Mouse (Mus musculus): ENCODE measurements around the gene Tsen54. TPM values are rescaled to one million over a fixed set of nuclear protein-coding genes. Genes with fewer than 3 reads are reported as not detected.

The Tsen54 gene
- 23.0 and 29.2 TPM in 2 replicates for polyA plus RNA-seq (2016; fragmentation: Nextera tagmentation; extraction: Ambion mirVana)

- WGBS = under 1% methylated on average over 74 of the region's 84 CpGs
- Histone ChIP-seq H3K4me2 (peak within 1 kb of the TSS; percentile 86), H3K27ac (ENCODE audit: poor library complexity, severe bottlenecking) (peak within 1 kb of the TSS; percentile 91), H3K27me3 (replicated peaks) (no peaks in the 10 kb centered on the region), H3K4me3 (peak within 1 kb of the TSS; percentile 69), H3K4me1 (replicated peaks) (peaks cover 40% of the 10 kb centered on the region), H3K36me3 (peaks cover 50% of the 10 kb centered on the region), H3K9ac (peak within 1 kb of the TSS; percentile 77), H3K9me3 (replicated peaks) (no peaks in the 10 kb centered on the region)
- ATAC-seq (ENCODE audit: insufficient number of reproducible peaks, low FRiP score) = peak; percentile 67
Measured at GRCm38 (mm10) chr11:115814605-115815450, at the start of gene Tsen54. Gene Tsen54 (plus strand): TSS chr11:115814724.

- Histone ChIP-seq H3K27me3 (replicated peaks) (no peaks in the 10 kb centered on the region), H3K4me1 (replicated peaks) (peaks cover 39% of the 10 kb centered on the region), H3K4me2 (peak within 1 kb of the TSS; percentile 87), H3K9me3 (replicated peaks) (no peaks in the 10 kb centered on the region), H3K9ac (peak within 1 kb of the TSS; percentile 96), H3K36me3 (no peaks in the 10 kb centered on the region; the same call in 1 of the 2 replicates), H3K27ac (ENCODE audit: poor library complexity, severe bottlenecking) (peak within 1 kb of the TSS; percentile 93), H3K4me3 (peak within 1 kb of the TSS; percentile 92)
- ATAC-seq (ENCODE audit: insufficient number of reproducible peaks, low FRiP score) = peak; percentile 96
- under 1% methylated on average over 32 of the region's 32 CpGs for WGBS
Measured at GRCm38 (mm10) chr11:115765103-115765606, 49.4 kb upstream of the Tsen54 start, which contains the start of gene Tmem94. Gene Tmem94 (plus strand): TSS chr11:115765433.

- peaks cover 44% of the 10 kb centered on the region for H3K4me1 ChIP-seq (replicated peaks)
- no peaks in the 10 kb centered on the region; the same call in 1 of the 2 replicates for H3K36me3 ChIP-seq
- WGBS = under 1% methylated on average over 34 of the region's 34 CpGs
- no peaks in the 10 kb centered on the region for H3K27me3 ChIP-seq (replicated peaks)
- H3K4me3 ChIP-seq = peak overlapping the region; percentile 92
- peak overlapping the region; percentile 96 for H3K9ac ChIP-seq
- H3K4me2 ChIP-seq = peak overlapping the region; percentile 87
- ATAC-seq (ENCODE audit: insufficient number of reproducible peaks, low FRiP score) = peak; percentile 80
- H3K9me3 ChIP-seq (replicated peaks) = no peaks in the 10 kb centered on the region
- peak overlapping the region; percentile 93 for H3K27ac ChIP-seq (ENCODE audit: poor library complexity, severe bottlenecking)
Measured at GRCm38 (mm10) chr11:115765607-115766141, 48.9 kb upstream of the Tsen54 start.

- WGBS = 35% methylated on average over 13 of the region's 13 CpGs
- no peaks in the 10 kb centered on the region for H3K27me3 ChIP-seq (replicated peaks)
- H3K36me3 ChIP-seq = no peaks in the 10 kb centered on the region; the same call in 1 of the 2 replicates
- ATAC-seq (ENCODE audit: insufficient number of reproducible peaks, low FRiP score) = no peak
- H3K4me3 ChIP-seq = peak overlapping the region; percentile 92
- H3K9me3 ChIP-seq (replicated peaks) = no peaks in the 10 kb centered on the region
- peak overlapping the region; percentile 93 for H3K27ac ChIP-seq (ENCODE audit: poor library complexity, severe bottlenecking)
- H3K4me2 ChIP-seq = peak overlapping the region; percentile 87
- H3K9ac ChIP-seq = peak overlapping the region; percentile 96
- peaks cover 46% of the 10 kb centered on the region for H3K4me1 ChIP-seq (replicated peaks)
Measured at GRCm38 (mm10) chr11:115766356-115766943, 48.1 kb upstream of the Tsen54 start.

GRCm38 (mm10) chr11:115766981-115767380, 47.5 kb upstream of the Tsen54 start:
- peak overlapping the region; percentile 92 for H3K4me3 ChIP-seq
- ATAC-seq (ENCODE audit: insufficient number of reproducible peaks, low FRiP score) = no peak
- peak overlapping the region; percentile 93 for H3K27ac ChIP-seq (ENCODE audit: poor library complexity, severe bottlenecking)
- H3K4me1 ChIP-seq (replicated peaks) = peaks cover 46% of the 10 kb centered on the region
- no peaks in the 10 kb centered on the region for H3K27me3 ChIP-seq (replicated peaks)
- 73% methylated on average over 8 of the region's 8 CpGs for WGBS
- no peaks in the 10 kb centered on the region; the same call in 1 of the 2 replicates for H3K36me3 ChIP-seq
- H3K9me3 ChIP-seq (replicated peaks) = no peaks in the 10 kb centered on the region
- peak overlapping the region; percentile 87 for H3K4me2 ChIP-seq
- peak overlapping the region; percentile 96 for H3K9ac ChIP-seq

- Histone ChIP-seq H3K9ac (no peak overlapping the region), H3K27ac (ENCODE audit: poor library complexity, severe bottlenecking) (peak overlapping the region; percentile 84), H3K4me1 (replicated peaks) (peaks cover 46% of the 10 kb centered on the region), H3K27me3 (replicated peaks) (no peaks in the 10 kb centered on the region), H3K36me3 (peaks cover 6% of the 10 kb centered on the region), H3K4me2 (no peak overlapping the region), H3K4me3 (no peak overlapping the region), H3K9me3 (replicated peaks) (no peaks in the 10 kb centered on the region)
- WGBS = 82% methylated on average over 3 of the region's 3 CpGs
- ATAC-seq (ENCODE audit: insufficient number of reproducible peaks, low FRiP score) = no peak
Measured at GRCm38 (mm10) chr11:115768896-115769295, 45.6 kb upstream of the Tsen54 start.

GRCm38 (mm10) chr11:115774653-115775052, 39.9 kb upstream of the Tsen54 start:
- H3K27me3 ChIP-seq (replicated peaks) = no peaks in the 10 kb centered on the region
- no peaks in the 10 kb centered on the region for H3K9me3 ChIP-seq (replicated peaks)
- H3K27ac ChIP-seq (ENCODE audit: poor library complexity, severe bottlenecking) = no peak overlapping the region
- H3K4me1 ChIP-seq (replicated peaks) = peaks cover 62% of the 10 kb centered on the region
- peaks cover 13% of the 10 kb centered on the region; the same call in 1 of the 2 replicates for H3K36me3 ChIP-seq
- WGBS = 43% methylated on average over 4 of the region's 4 CpGs
- H3K4me3 ChIP-seq = no peak overlapping the region
- ATAC-seq (ENCODE audit: insufficient number of reproducible peaks, low FRiP score) = no peak
- H3K4me2 ChIP-seq = no peak overlapping the region
- H3K9ac ChIP-seq = 0 out of 2 replicates have a peak overlapping the region, but pooled peaks have one; percentile 52

- Histone ChIP-seq H3K27ac (ENCODE audit: poor library complexity, severe bottlenecking) (peak overlapping the region; percentile 77), H3K4me1 (replicated peaks) (peaks cover 64% of the 10 kb centered on the region), H3K27me3 (replicated peaks) (no peaks in the 10 kb centered on the region), H3K36me3 (peaks cover 13% of the 10 kb centered on the region; the same call in 1 of the 2 replicates), H3K9ac (peak overlapping the region; percentile 35), H3K9me3 (replicated peaks) (no peaks in the 10 kb centered on the region), H3K4me3 (no peak overlapping the region), H3K4me2 (peak overlapping the region; percentile 14; the same call in 1 of the 2 replicates)
- no peak for ATAC-seq (ENCODE audit: insufficient number of reproducible peaks, low FRiP score)
- WGBS = 45% methylated on average over 18 of the region's 18 CpGs
Measured at GRCm38 (mm10) chr11:115775821-115776665, 38.5 kb upstream of the Tsen54 start.

GRCm38 (mm10) chr11:115776954-115777353, 37.6 kb upstream of the Tsen54 start:
- peaks cover 18% of the 10 kb centered on the region; the same call in 1 of the 2 replicates for H3K36me3 ChIP-seq
- H3K27ac ChIP-seq (ENCODE audit: poor library complexity, severe bottlenecking) = peak overlapping the region; percentile 77
- no peaks in the 10 kb centered on the region for H3K27me3 ChIP-seq (replicated peaks)
- no peak overlapping the region for H3K4me3 ChIP-seq
- H3K9me3 ChIP-seq (replicated peaks) = no peaks in the 10 kb centered on the region
- peaks cover 70% of the 10 kb centered on the region for H3K4me1 ChIP-seq (replicated peaks)
- ATAC-seq (ENCODE audit: insufficient number of reproducible peaks, low FRiP score) = no peak
- no peak overlapping the region for H3K4me2 ChIP-seq
- H3K9ac ChIP-seq = 0 out of 2 replicates have a peak overlapping the region, but pooled peaks have one; percentile 25
- WGBS = 68% methylated on average over 9 of the region's 9 CpGs
